8 mouse cellular contexts compared by ENCODE assay signal in the genomic region with DNA sequence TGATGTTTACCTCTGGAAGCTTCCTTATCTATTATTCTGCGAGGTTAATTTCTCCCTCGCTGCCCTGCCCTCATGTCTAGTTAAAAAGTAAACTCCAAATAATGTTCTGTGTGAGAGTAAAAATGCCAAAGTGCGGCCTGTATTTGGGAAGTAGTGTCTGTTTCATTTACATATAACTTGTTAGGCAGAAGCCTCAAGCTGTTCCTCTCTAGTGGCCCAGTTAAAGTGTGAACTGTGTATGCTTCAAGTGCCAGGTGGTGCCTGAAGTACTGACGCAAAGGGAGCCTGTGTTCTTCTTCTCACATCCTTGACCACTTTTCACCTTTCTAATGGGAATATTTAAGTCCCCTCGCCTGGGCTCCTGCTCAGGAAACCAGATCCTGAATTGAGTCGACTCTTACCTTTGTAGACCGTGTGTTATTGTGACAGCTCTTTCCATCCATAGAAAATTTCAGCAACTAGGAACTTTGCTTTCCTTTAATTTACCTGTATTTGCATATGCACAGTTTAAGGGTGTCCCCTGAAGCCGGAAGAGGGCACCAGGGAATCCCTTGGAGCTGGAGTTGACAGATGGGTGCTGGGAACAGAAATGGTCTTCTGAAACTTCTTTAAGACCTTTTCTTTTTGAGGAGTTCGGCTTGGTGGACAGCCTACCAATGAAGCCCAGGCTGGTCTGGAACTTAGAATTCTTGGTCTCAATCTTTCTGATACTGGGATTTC. TPM values are rescaled to one million over a fixed set of nuclear protein-coding genes. Genes with fewer than 3 reads are reported as not detected.
DNase-seq lines count a peak whose midpoint lies in the region; ATAC-seq lines count a peak whose summit lies in the region.

No protein-coding gene starts in this region.

- peak overlapping the region; percentile 58 for H3K4me2 ChIP-seq in midbrain, embryonic 12.5 days (replicated peaks)

- H3K36me3 ChIP-seq in erythroblast, embryonic 14.5 days (ENCODE audit: control insufficient read depth): peaks cover 30% of the 10 kb centered on the region
- H3K36me3 ChIP-seq in midbrain, embryonic 12.5 days: peaks cover 9% of the 10 kb centered on the region

- H3K9ac ChIP-seq in midbrain, embryonic 12.5 days (replicated peaks): peak overlapping the region; percentile 80

- peak; percentile 24 to 66 for DNase-seq in left cerebral cortex, postnatal 25 days (ENCODE audit: low spot score in 2 of 2)
- no peak for DNase-seq in left cerebral cortex, postnatal 36 days (ENCODE audit: low spot score in 2 of 2)
- peak; percentile 9 for DNase-seq in MN1 (ENCODE audit: low spot score)
- DNase-seq in kidney, adult 9 months: peak; percentile 74
- DNase-seq in adrenal gland, adult 18-20 months (ENCODE audit: low spot score in 2 of 2): no peak
- no peak for DNase-seq in ovary, postnatal 36 days (ENCODE audit: low spot score)

- peak overlapping the region; percentile 88 for H3K4me3 ChIP-seq in erythroblast, embryonic 14.5 days (replicated peaks)
- peak overlapping the region; percentile 84 for H3K4me3 ChIP-seq in midbrain, embryonic 12.5 days

- 44% methylated on average over 9 of the region's 9 CpGs for WGBS in midbrain, embryonic 12.5 days

- no peak for ATAC-seq in midbrain, embryonic 12.5 days (ENCODE audit: low FRiP score, low read depth)

- peaks cover 57% of the 10 kb centered on the region for H3K4me1 ChIP-seq in erythroblast, embryonic 14.5 days (ENCODE audit: control insufficient read depth)
- peaks cover 17% of the 10 kb centered on the region for H3K4me1 ChIP-seq in midbrain, embryonic 12.5 days

- intact Hi-C loops in left cerebral cortex, postnatal 25 days (cut with DNase I): loop anchor here (5.0 kb wide), 1 partner anchor 126 kb away; the partner anchor contains the start of gene Thap7
- intact Hi-C loops in left cerebral cortex, postnatal 36 days (cut with DNase I): loop anchor here (5.0 to 10.0 kb wide), 2 partner anchors 46 to 128 kb away; partner anchors contain the start of genes Crkl and Thap7

- H3K27me3 ChIP-seq in erythroblast, embryonic 14.5 days (ENCODE audit: control insufficient read depth): no peaks in the 10 kb centered on the region
- no peaks in the 10 kb centered on the region for H3K27me3 ChIP-seq in midbrain, embryonic 12.5 days

- H3K27ac ChIP-seq in midbrain, embryonic 12.5 days (replicated peaks): no peak overlapping the region; the same call in 1 of the 2 replicates

- no peaks in the 10 kb centered on the region for H3K9me3 ChIP-seq in erythroblast, embryonic 14.5 days (ENCODE audit: control insufficient read depth, low read length)
- no peaks in the 10 kb centered on the region for H3K9me3 ChIP-seq in midbrain, embryonic 12.5 days

RNA-seq across cellular contexts. Expression of gene Pi4ka, which starts 0.6 kb away (rescaled TPM):
- 100 to 1,000 TPM; 324 to 328 TPM for total RNA-seq in left cerebral cortex, postnatal 25 days (2021)
- 100 to 1,000 TPM; 346 to 353 TPM for total RNA-seq in left cerebral cortex, postnatal 36 days (2021)
- 0.79 and 1.9 TPM in 2 replicates for polyA plus RNA-seq in erythroblast, embryonic 14.5 days (2012)
- polyA plus RNA-seq in midbrain, embryonic 12.5 days (2016; fragmentation: Nextera tagmentation; extraction: Ambion mirVana): 64.6 and 70.8 TPM in 2 replicates
- 100 to 1,000 TPM in 1 of 2 experiments, 10 to 100 TPM in 1; 95.5 to 105 TPM for total RNA-seq in adrenal gland, adult 18-20 months (2021)

RNA-seq across cellular contexts. Expression of gene Snap29, which starts 0.9 kb away (rescaled TPM):
- 10 to 100 TPM; 21.5 to 23.9 TPM for total RNA-seq in left cerebral cortex, postnatal 25 days (2021)
- 10 to 100 TPM; 19.7 to 20.5 TPM for total RNA-seq in left cerebral cortex, postnatal 36 days (2021)
- 0.49 and 0.66 TPM in 2 replicates for polyA plus RNA-seq in erythroblast, embryonic 14.5 days (2012)
- 17.0 and 18.3 TPM in 2 replicates for polyA plus RNA-seq in midbrain, embryonic 12.5 days (2016; fragmentation: Nextera tagmentation; extraction: Ambion mirVana)
- total RNA-seq in adrenal gland, adult 18-20 months (2021): 10 to 100 TPM; 27.7 to 29.3 TPM

RNA-seq across cellular contexts. Expression of gene Crkl, which starts 45.1 kb away (rescaled TPM):
- total RNA-seq in left cerebral cortex, postnatal 25 days (2021): 10 to 100 TPM; 30.9 to 31.0 TPM
- 10 to 100 TPM; 30.8 to 34.0 TPM for total RNA-seq in left cerebral cortex, postnatal 36 days (2021)
- 0.84 and 0.88 TPM in 2 replicates for polyA plus RNA-seq in erythroblast, embryonic 14.5 days (2012)
- polyA plus RNA-seq in midbrain, embryonic 12.5 days (2016; fragmentation: Nextera tagmentation; extraction: Ambion mirVana): 98.2 and 100 TPM in 2 replicates
- total RNA-seq in adrenal gland, adult 18-20 months (2021): 10 to 100 TPM; 38.3 to 39.2 TPM

Comparison
In these comparisons a context has a peak if more than half of its experiments do, and no peak if none do; other contexts are left out.
1. DNase-seq: peak in left cerebral cortex, postnatal 25 days (2 of 2), MN1 (single experiment) and kidney, adult 9 months (single experiment); none in left cerebral cortex, postnatal 36 days (0 of 2), adrenal gland, adult 18-20 months (0 of 2) and ovary, postnatal 36 days (single experiment).